Mouse (Mus musculus) forebrain, postnatal 0 days (tissue): ENCODE measurements around the gene Myo10. TPM values are rescaled to one million over a fixed set of nuclear protein-coding genes. Genes with fewer than 3 reads are reported as not detected.

Source experiments
- ATAC-seq: fragments of 200-750 bp; cut with Nextera tagmentation; 2 replicates; pipeline ENCODE4 v1.8.0; 2017; ENCODE audit warnings: mild to moderate bottlenecking, moderate library complexity
- DNase-seq: peaks from one replicate; pipeline ENCODE4 v3.0.0-alpha.2; 2015
- H3K27ac ChIP-seq: fragments of 300-500 bp; sonication (generic); 2 replicates; pipeline ENCODE4 v1.5.1; 2014; ENCODE audit warnings: low read depth, mild to moderate bottlenecking, antibody characterized with exemption, low read length, moderate library complexity, mixed read lengths
- H3K27me3 ChIP-seq: fragments of 300-500 bp; sonication (generic); 2 replicates; pipeline ENCODE4 v1.6.1; 2014; ENCODE audit warnings: mild to moderate bottlenecking, low read length, mixed read lengths; ENCODE audit not compliant: insufficient read depth
- H3K36me3 ChIP-seq: fragments of 300-500 bp; sonication (generic); 2 replicates; pipeline ENCODE4 v1.6.1; 2014; ENCODE audit warnings: mild to moderate bottlenecking, moderate library complexity; ENCODE audit not compliant: insufficient read depth
- H3K4me1 ChIP-seq: fragments of 300-500 bp; sonication (generic); 2 replicates; pipeline ENCODE4 v1.6.1; 2014; ENCODE audit warnings: antibody characterized with exemption; ENCODE audit not compliant: insufficient read depth
- H3K4me2 ChIP-seq: fragments of 300-500 bp; sonication (generic); 2 replicates; pipeline ENCODE4 v1.6.1; 2014; ENCODE audit warnings: low read depth, mild to moderate bottlenecking, moderate library complexity
- H3K4me3 ChIP-seq: fragments of 300-500 bp; sonication (generic); 2 replicates; pipeline ENCODE4 v1.5.1; 2014; ENCODE audit warnings: low read depth, low read length, mixed read lengths
- H3K9ac ChIP-seq: fragments of 300-500 bp; sonication (generic); 2 replicates; pipeline ENCODE4 v1.6.1; 2014; ENCODE audit warnings: mild to moderate bottlenecking
- H3K9me3 ChIP-seq: fragments of 300-500 bp; sonication (generic); 2 replicates; pipeline ENCODE4 v1.6.1; 2016; ENCODE audit warnings: low read length
- CTCF ChIP-seq: sonication (generic); IDR thresholded peaks from 2 replicates; pipeline ENCODE4 v1.5.1; 2016; ENCODE audit warnings: antibody characterized with exemption, control low read depth, low read depth
- WGBS: fragments of 180-500 bp; shearing (Covaris S2); extraction: QIAGEN DNeasy Blood & Tissue Kit; methylation state at CpG from one replicate; pipeline ENCODE4 v1.1.7; 2014; 5-methylcytosine and 5-hydroxymethylcytosine counted together
- polyA plus RNA-seq: library from polyadenylated mRNA; unstranded; fragments of >200 nt; fragmentation: Nextera tagmentation; extraction: Ambion mirVana; gene quantifications from 2 replicates; pipeline ENCODE4 v1.2.1, GENCODE M21; 2015
- total RNA-seq: library from RNA; depleted of rRNA; stranded (reverse); fragments of >200 nt; gene quantifications from 2 replicates; pipeline ENCODE4 v1.2.3, GENCODE M21; 2014

The Myo10 gene
- total and polyA plus RNA-seq, 2 experiments from 2014 or later = 22.3 to 24.2 TPM

- peaks cover 20% of the 10 kb centered on the region for H3K36me3 ChIP-seq
- whole genome bisulfite sequencing = 46% methylated on average over 3 of the region's 3 CpGs
Measured at GRCm38 (mm10) chr15:25796353-25796752, 174.0 kb downstream of the Myo10 start.

GRCm38 (mm10) chr15:25797179-25797578, 174.9 kb downstream of the Myo10 start:
- DNase-seq (no peak), ATAC-seq (no peak)
- H3K9ac ChIP-seq = no peak overlapping the region
- no peak overlapping the region for H3K4me2 ChIP-seq
- 90% methylated on average over 8 of the region's 8 CpGs for WGBS
- no peak overlapping the region for H3K27ac ChIP-seq
- no peaks in the 10 kb centered on the region for H3K27me3 ChIP-seq
- H3K4me3 ChIP-seq = no peak overlapping the region
- no peaks in the 10 kb centered on the region for H3K9me3 ChIP-seq
- no peak for TF ChIP-seq CTCF
- 0 out of 2 replicates have a peak, but pooled peaks cover 4% of the 10 kb centered on the region for H3K4me1 ChIP-seq
- peaks cover 20% of the 10 kb centered on the region for H3K36me3 ChIP-seq

More at GRCm38 (mm10) chr15:25796353-25796752, 174.0 kb downstream of the Myo10 start:
- H3K4me2 ChIP-seq = no peak overlapping the region
- no peak overlapping the region for H3K4me3 ChIP-seq
- ATAC-seq (no peak), DNase-seq (peak; percentile 72)
- no peaks in the 10 kb centered on the region for H3K27me3 ChIP-seq
- H3K9me3 ChIP-seq = no peaks in the 10 kb centered on the region
- H3K9ac ChIP-seq = no peak overlapping the region
- no peak overlapping the region for H3K27ac ChIP-seq
- TF ChIP-seq CTCF = peak; percentile 96
- H3K4me1 ChIP-seq = 0 out of 2 replicates have a peak, but pooled peaks cover 2% of the 10 kb centered on the region

GRCm38 (mm10) chr15:25797888-25798287, 175.6 kb downstream of the Myo10 start:
- no peaks in the 10 kb centered on the region for H3K9me3 ChIP-seq
- no peak for TF ChIP-seq CTCF
- ATAC-seq = no peak
- H3K27me3 ChIP-seq = no peaks in the 10 kb centered on the region
- H3K27ac ChIP-seq = no peak overlapping the region
- H3K4me2 ChIP-seq = no peak overlapping the region
- H3K36me3 ChIP-seq = peaks cover 20% of the 10 kb centered on the region
- no peak overlapping the region for H3K9ac ChIP-seq
- 89% methylated on average over 1 of the region's 1 CpGs for WGBS
- 0 out of 2 replicates have a peak, but pooled peaks cover 4% of the 10 kb centered on the region for H3K4me1 ChIP-seq
- H3K4me3 ChIP-seq = no peak overlapping the region
- no peak for DNase-seq

- WGBS = 49% methylated on average over 5 of the region's 5 CpGs
- Histone ChIP-seq H3K4me1 (0 out of 2 replicates have a peak, but pooled peaks cover 4% of the 10 kb centered on the region), H3K4me3 (no peak overlapping the region), H3K4me2 (no peak overlapping the region), H3K27me3 (no peaks in the 10 kb centered on the region), H3K9me3 (no peaks in the 10 kb centered on the region), H3K9ac (no peak overlapping the region), H3K36me3 (peaks cover 30% of the 10 kb centered on the region), H3K27ac (peak overlapping the region; percentile 70)
- ATAC-seq = peak; percentile 30; the same call in 1 of the 2 replicates
- DNase-seq = peak; percentile 57
- peak; percentile 48 for TF ChIP-seq CTCF
Measured at GRCm38 (mm10) chr15:25801726-25802125, 179.4 kb downstream of the Myo10 start.

GRCm38 (mm10) chr15:25802194-25802593, 179.9 kb downstream of the Myo10 start:
- H3K9me3 ChIP-seq = no peaks in the 10 kb centered on the region
- H3K4me3 ChIP-seq = no peak overlapping the region
- DNase-seq (peak; percentile 79), ATAC-seq (peak; percentile 84)
- H3K4me1 ChIP-seq = 0 out of 2 replicates have a peak, but pooled peaks cover 4% of the 10 kb centered on the region
- H3K27ac ChIP-seq = peak overlapping the region; percentile 67
- H3K4me2 ChIP-seq = no peak overlapping the region
- no peak for TF ChIP-seq CTCF
- 42% methylated on average over 8 of the region's 8 CpGs for WGBS
- H3K27me3 ChIP-seq = no peaks in the 10 kb centered on the region
- H3K9ac ChIP-seq = no peak overlapping the region
- peaks cover 34% of the 10 kb centered on the region for H3K36me3 ChIP-seq

- 0 out of 2 replicates have a peak, but pooled peaks cover 4% of the 10 kb centered on the region for H3K4me1 ChIP-seq
- no peak overlapping the region for H3K4me2 ChIP-seq
- H3K4me3 ChIP-seq = no peak overlapping the region
- H3K36me3 ChIP-seq = peaks cover 37% of the 10 kb centered on the region
- DNase-seq (no peak), ATAC-seq (no peak)
- H3K9ac ChIP-seq = no peak overlapping the region
- no peaks in the 10 kb centered on the region for H3K27me3 ChIP-seq
- WGBS = 91% methylated on average over 15 of the region's 15 CpGs
- no peak for TF ChIP-seq CTCF
- H3K9me3 ChIP-seq = no peaks in the 10 kb centered on the region
- no peak overlapping the region for H3K27ac ChIP-seq
Measured at GRCm38 (mm10) chr15:25803111-25803510, 180.8 kb downstream of the Myo10 start.

- Histone ChIP-seq H3K4me2 (no peak overlapping the region), H3K27me3 (no peaks in the 10 kb centered on the region), H3K9me3 (no peaks in the 10 kb centered on the region), H3K27ac (no peak overlapping the region), H3K9ac (no peak overlapping the region), H3K4me1 (0 out of 2 replicates have a peak, but pooled peaks cover 4% of the 10 kb centered on the region), H3K36me3 (peaks cover 28% of the 10 kb centered on the region), H3K4me3 (no peak overlapping the region)
- TF ChIP-seq CTCF = peak; percentile 83
- 80% methylated on average over 21 of the region's 21 CpGs for WGBS
- peak; percentile 46 for ATAC-seq
- DNase-seq = peak; percentile 60
Measured at GRCm38 (mm10) chr15:25805336-25806110, 183.2 kb downstream of the Myo10 start.
